Mouse (Mus musculus) heart, embryonic 16.5 days (tissue): ENCODE data around the gene Metap2. TPM values are rescaled to one million over a fixed set of nuclear protein-coding genes. Genes with fewer than 3 reads are reported as not detected.

ENCODE experiments used
- ATAC-seq: fragments of 200-750 bp; cut with Nextera tagmentation; replicated peaks from 2 replicates; pipeline ENCODE4 v1.8.0; 2017; ENCODE audit warnings: moderate number of reproducible peaks; ENCODE audit not compliant: insufficient read depth, low FRiP score; ENCODE audit errors: extremely low read depth
- H3K27ac ChIP-seq: fragments of 300-500 bp; sonication (generic); 2 replicates; pipeline ENCODE4 v1.5.1; 2014; ENCODE audit warnings: mild to moderate bottlenecking, low read length, control low read depth, moderate library complexity
- H3K27me3 ChIP-seq: fragments of 300-500 bp; sonication (generic); 2 replicates; pipeline ENCODE4 v1.6.1; 2014; ENCODE audit warnings: low read length, mixed read lengths; ENCODE audit not compliant: control insufficient read depth, insufficient read depth
- H3K36me3 ChIP-seq: fragments of 300-500 bp; sonication (generic); 2 replicates; pipeline ENCODE4 v1.6.1; 2014; ENCODE audit not compliant: control insufficient read depth, insufficient read depth
- H3K4me1 ChIP-seq: fragments of 300-500 bp; sonication (generic); 2 replicates; pipeline ENCODE4 v1.6.1; 2014; ENCODE audit warnings: low read length, mixed read lengths; ENCODE audit not compliant: control insufficient read depth, insufficient read depth
- H3K4me2 ChIP-seq: fragments of 300-500 bp; sonication (generic); 2 replicates; pipeline ENCODE4 v1.6.1; 2014; ENCODE audit warnings: low read depth, mild to moderate bottlenecking, control low read depth, low read length
- H3K4me3 ChIP-seq: fragments of 300-500 bp; sonication (generic); 2 replicates; pipeline ENCODE4 v1.5.1; 2014; ENCODE audit warnings: mild to moderate bottlenecking, control low read depth, low read length
- H3K9ac ChIP-seq: fragments of 300-500 bp; sonication (generic); 2 replicates; pipeline ENCODE4 v1.6.1; 2014; ENCODE audit warnings: low read length, control low read depth
- H3K9me3 ChIP-seq: fragments of 300-500 bp; sonication (generic); replicated peaks from 2 replicates; pipeline ENCODE4 v1.6.1; 2016; ENCODE audit warnings: low read length; ENCODE audit not compliant: control insufficient read depth
- WGBS: fragments of 180-500 bp; shearing (Covaris S2); extraction: QIAGEN DNeasy Blood & Tissue Kit; methylation state at CpG from one replicate; pipeline ENCODE4 v1.1.7; 2014; 5-methylcytosine and 5-hydroxymethylcytosine counted together
- polyA plus RNA-seq: library from polyadenylated mRNA; unstranded; fragments of >200 nt; fragmentation: Nextera tagmentation; extraction: Ambion mirVana; gene quantifications from 2 replicates; pipeline ENCODE4 v1.2.1, GENCODE M21; 2015

Gene Metap2
- polyA plus RNA-seq, 1 experiment from 2014 or later: 149 TPM

- WGBS: 86% methylated on average over 14 of the region's 14 CpGs
- Histone ChIP-seq H3K9me3 (no peaks in the 10 kb centered on the region), H3K27ac (no peak overlapping the region), H3K4me3 (no peak overlapping the region), H3K9ac (no peak overlapping the region; the same call in 1 of the 2 replicates), H3K27me3 (no peaks in the 10 kb centered on the region), H3K4me2 (no peak overlapping the region), H3K4me1 (peaks cover 14% of the 10 kb centered on the region), H3K36me3 (peaks cover 20% of the 10 kb centered on the region)
- ATAC-seq: no peak
Measured at GRCm38 (mm10) chr10:93885839-93886477, 10.9 kb downstream of the Metap2 start.

- Histone ChIP-seq H3K9me3 (no peaks in the 10 kb centered on the region), H3K9ac (no peak overlapping the region), H3K4me3 (no peak overlapping the region), H3K4me2 (no peak overlapping the region), H3K4me1 (peaks cover 3% of the 10 kb centered on the region; the same call in 1 of the 2 replicates), H3K27ac (no peak overlapping the region), H3K27me3 (no peaks in the 10 kb centered on the region), H3K36me3 (peaks cover 30% of the 10 kb centered on the region)
- no peak for ATAC-seq
- WGBS: 79% methylated on average over 8 of the region's 8 CpGs
Measured at GRCm38 (mm10) chr10:93882738-93883364, 14.0 kb downstream of the Metap2 start.

DNA sequence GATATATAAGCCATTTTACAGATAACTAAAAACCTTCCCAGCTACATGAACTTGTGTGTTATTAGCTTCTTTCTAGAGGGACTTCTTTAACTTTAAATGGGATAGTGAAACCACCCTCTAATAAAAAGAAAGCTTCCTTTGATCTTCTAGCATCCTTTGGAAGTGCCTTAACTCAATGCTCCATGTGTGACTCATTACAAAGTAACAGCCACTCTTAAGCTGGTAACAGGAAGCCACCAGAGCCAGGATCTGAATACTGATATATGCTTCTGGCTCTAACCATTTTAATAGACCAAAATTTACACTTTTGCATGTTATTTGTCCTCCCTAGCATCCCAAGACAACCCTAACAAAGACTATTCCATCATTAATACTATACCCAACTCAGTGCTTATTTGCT is 15.0 kb downstream of the Metap2 start:
- H3K4me3 ChIP-seq: no peak overlapping the region
- H3K4me1 ChIP-seq: peaks cover 3% of the 10 kb centered on the region; the same call in 1 of the 2 replicates
- H3K9ac ChIP-seq: no peak overlapping the region
- H3K36me3 ChIP-seq: peaks cover 29% of the 10 kb centered on the region
- no peaks in the 10 kb centered on the region for H3K27me3 ChIP-seq
- H3K4me2 ChIP-seq: no peak overlapping the region
- no peak overlapping the region for H3K27ac ChIP-seq
- no peaks in the 10 kb centered on the region for H3K9me3 ChIP-seq
- ATAC-seq: no peak

DNA sequence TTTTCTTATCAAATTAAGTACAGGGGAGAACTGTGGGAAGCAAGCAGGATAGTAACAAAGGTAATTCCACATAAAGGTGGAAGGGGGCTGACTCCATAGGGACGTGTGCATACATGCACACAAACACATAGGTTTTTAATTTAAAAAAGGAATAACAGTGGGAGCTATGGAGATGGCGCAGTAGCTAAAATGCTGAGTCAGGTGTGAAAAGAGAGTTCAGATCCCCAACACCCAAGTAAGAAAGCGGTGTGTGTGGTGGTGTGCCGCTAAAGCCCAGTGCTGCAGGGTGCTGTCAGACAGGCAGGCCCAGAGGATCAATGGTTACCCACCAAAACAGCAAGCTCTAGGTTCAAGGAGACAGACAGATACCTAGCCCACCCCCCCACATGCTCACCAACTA is 18.2 kb downstream of the Metap2 start:
- Histone ChIP-seq H3K9ac (no peak overlapping the region), H3K27me3 (no peaks in the 10 kb centered on the region), H3K27ac (no peak overlapping the region), H3K9me3 (no peaks in the 10 kb centered on the region), H3K36me3 (peaks cover 19% of the 10 kb centered on the region), H3K4me1 (peaks cover 3% of the 10 kb centered on the region; the same call in 1 of the 2 replicates), H3K4me3 (no peak overlapping the region), H3K4me2 (no peak overlapping the region)
- WGBS: 95% methylated on average over 4 of the region's 4 CpGs
- ATAC-seq: no peak

- WGBS: 81% methylated on average over 1 of the region's 1 CpGs
- no peaks in the 10 kb centered on the region for H3K27me3 ChIP-seq
- H3K27ac ChIP-seq: no peak overlapping the region
- no peaks in the 10 kb centered on the region for H3K4me1 ChIP-seq
- no peak overlapping the region for H3K9ac ChIP-seq
- H3K9me3 ChIP-seq: no peaks in the 10 kb centered on the region
- peaks cover 17% of the 10 kb centered on the region for H3K36me3 ChIP-seq
- ATAC-seq: no peak
- H3K4me2 ChIP-seq: no peak overlapping the region
- H3K4me3 ChIP-seq: no peak overlapping the region
Measured at GRCm38 (mm10) chr10:93876772-93877171, 20.1 kb downstream of the Metap2 start.

- H3K9ac ChIP-seq: no peak overlapping the region
- H3K36me3 ChIP-seq: peaks cover 45% of the 10 kb centered on the region
Measured at GRCm38 (mm10) chr10:93868886-93869285, 28.0 kb downstream of the Metap2 start.

DNA sequence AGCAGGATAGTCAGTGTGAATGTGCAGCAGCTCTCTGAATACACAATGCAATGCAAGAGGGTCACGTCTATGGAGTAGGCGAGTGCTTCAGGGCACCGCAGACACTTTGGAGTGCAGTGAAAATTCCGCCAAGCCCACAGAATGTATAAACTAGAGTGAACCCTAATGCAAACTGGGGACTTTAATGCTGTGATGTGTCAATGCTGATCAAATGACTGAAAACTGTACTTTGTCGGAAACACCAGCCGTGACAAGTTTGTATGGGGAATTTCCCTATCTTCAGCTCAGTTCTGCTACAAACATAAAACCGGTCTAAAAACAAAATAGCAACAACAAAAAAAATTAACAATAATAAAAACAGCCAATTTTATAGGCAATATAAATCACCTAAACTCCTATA is 28.5 kb downstream of the Metap2 start:
- no peak for ATAC-seq
- H3K4me3 ChIP-seq: no peak overlapping the region
- no peak overlapping the region for H3K27ac ChIP-seq
- no peaks in the 10 kb centered on the region for H3K9me3 ChIP-seq
- H3K4me2 ChIP-seq: no peak overlapping the region
- WGBS: 93% methylated on average over 7 of the region's 7 CpGs
- H3K4me1 ChIP-seq: no peaks in the 10 kb centered on the region
- no peak overlapping the region for H3K9ac ChIP-seq
- peaks cover 47% of the 10 kb centered on the region for H3K36me3 ChIP-seq
- H3K27me3 ChIP-seq: no peaks in the 10 kb centered on the region

More at GRCm38 (mm10) chr10:93868886-93869285, 28.0 kb downstream of the Metap2 start:
- Histone ChIP-seq H3K27me3 (no peaks in the 10 kb centered on the region), H3K4me3 (no peak overlapping the region), H3K27ac (no peak overlapping the region), H3K4me2 (no peak overlapping the region), H3K9me3 (no peaks in the 10 kb centered on the region), H3K4me1 (no peaks in the 10 kb centered on the region)
- 90% methylated on average over 4 of the region's 4 CpGs for WGBS
- no peak for ATAC-seq

DNA sequence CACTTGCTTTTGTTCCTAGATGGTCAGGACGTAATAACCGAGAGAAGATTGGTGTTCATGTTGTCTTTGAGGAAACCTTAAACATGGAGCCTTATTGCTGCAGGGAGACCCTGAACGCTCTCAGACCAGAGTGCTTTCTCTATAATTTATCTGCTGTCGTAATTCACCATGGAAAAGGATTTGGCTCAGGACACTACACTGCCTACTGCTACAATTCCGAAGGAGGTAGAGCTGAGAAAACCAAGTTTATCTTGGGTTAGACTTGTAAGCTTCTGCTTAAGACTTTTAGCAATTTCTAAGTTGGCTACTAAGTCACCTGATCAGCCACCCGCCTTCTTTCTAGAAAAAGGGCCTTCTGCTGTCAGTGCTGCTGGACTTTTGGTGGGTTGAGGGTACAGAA is 40.8 kb downstream of the Metap2 start:
- ATAC-seq: no peak
- WGBS: 90% methylated on average over 6 of the region's 6 CpGs

DNA sequence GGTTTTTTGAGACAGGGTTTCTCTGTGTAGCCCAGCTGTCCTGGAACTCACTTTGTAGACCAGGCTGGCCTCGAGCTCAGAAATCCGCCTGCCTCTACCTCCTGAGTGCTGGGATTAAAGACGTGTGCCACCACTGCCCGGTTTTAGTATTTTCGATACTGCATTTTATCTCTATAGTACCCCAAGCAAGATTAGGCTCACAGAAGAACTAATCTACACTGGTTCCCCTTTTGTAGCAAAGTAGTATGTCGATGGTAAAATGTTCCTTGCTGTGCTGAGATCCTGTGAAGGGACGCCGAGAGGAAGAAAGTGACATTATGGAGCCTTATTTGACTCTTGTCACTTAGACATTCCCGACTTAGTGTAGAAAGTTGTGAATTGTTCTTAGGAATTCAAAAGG is 41.8 kb downstream of the Metap2 start:
- H3K27me3 ChIP-seq: no peaks in the 10 kb centered on the region
- no peak for ATAC-seq

More for the DNA sequence above, 40.8 kb downstream of the Metap2 start:
- no peaks in the 10 kb centered on the region for H3K4me1 ChIP-seq
- H3K9ac ChIP-seq: no peak overlapping the region
- H3K36me3 ChIP-seq: peaks cover 9% of the 10 kb centered on the region
- no peaks in the 10 kb centered on the region for H3K9me3 ChIP-seq
- no peak overlapping the region for H3K27ac ChIP-seq
- H3K4me2 ChIP-seq: no peak overlapping the region
- no peaks in the 10 kb centered on the region for H3K27me3 ChIP-seq
- no peak overlapping the region for H3K4me3 ChIP-seq

More for the DNA sequence above, 41.8 kb downstream of the Metap2 start:
- no peaks in the 10 kb centered on the region for H3K9me3 ChIP-seq
- no peaks in the 10 kb centered on the region for H3K4me1 ChIP-seq
- no peak overlapping the region for H3K9ac ChIP-seq
- 87% methylated on average over 9 of the region's 9 CpGs for WGBS
- no peak overlapping the region for H3K4me2 ChIP-seq
- H3K4me3 ChIP-seq: no peak overlapping the region
- no peak overlapping the region for H3K27ac ChIP-seq
- peaks cover 7% of the 10 kb centered on the region for H3K36me3 ChIP-seq
